Mouse (Mus musculus) bone marrow, adult 2 months (tissue): ENCODE measurements at regions not wholly inside any gene's neighbourhood (a gene's known extent, or its start where the extent isn't known, plus 50 kb on each side); places are given as distances from the start of the nearest gene placed in this dataset.

Experiments
- CTCF ChIP-seq: fragments of 200-500 bp; IDR thresholded peaks from 2 replicates; pipeline ENCODE4 v1.5.1; 2011; ENCODE audit warnings: low read length, control low read depth; ENCODE audit not compliant: control insufficient read depth, insufficient read depth
- POLR2A ChIP-seq: fragments of 200-500 bp; IDR thresholded peaks from 2 replicates; pipeline ENCODE4 v1.6.1; 2011; ENCODE audit warnings: low read depth, mild to moderate bottlenecking, control low read depth, low read length, borderline replicate concordance; ENCODE audit not compliant: control insufficient read depth

GRCm38 (mm10) chr1:14011484-14011883, 2081.6 kb downstream of the 4930444P10Rik start:
- TF ChIP-seq CTCF (no peak), POLR2A (no peak)
